Mouse (Mus musculus) spleen, adult 2 months (tissue): Measurements from ENCODE around the gene Ccdc57.

Experiments used
- CTCF ChIP-seq: fragments of 200-500 bp; IDR thresholded peaks from 2 replicates; pipeline ENCODE4 v1.5.1; 2011; ENCODE audit warnings: mild to moderate bottlenecking, inconsistent platforms; ENCODE audit not compliant: insufficient read depth, insufficient read length, insufficient replicate concordance; ENCODE audit errors: extremely low read depth
- POLR2A ChIP-seq: fragments of 200-500 bp; IDR thresholded peaks from 2 replicates; pipeline ENCODE4 v1.6.1; 2011; ENCODE audit warnings: low read depth, low read length, inconsistent platforms

- TF ChIP-seq POLR2A (no peak), CTCF (no peak)
Measured at GRCm38 (mm10) chr11:120830686-120831085, 102.0 kb downstream of the Ccdc57 start.
